Mouse (Mus musculus): ENCODE results near the gene Hist1h2ae. TPM values are rescaled to one million over a fixed set of nuclear protein-coding genes. Genes with fewer than 3 reads are reported as not detected.
"Not testable (repeated sequence)": the region's sequence is repeated elsewhere in the genome, so short reads cannot be mapped to it uniquely, and the experiment has no call there.

The Hist1h2ae gene
- total and polyA plus RNA-seq, 2 experiments from 2014 or later: 5.9 to 98.8 TPM

- no peak overlapping the region for H3K27ac ChIP-seq (ENCODE audit: low read depth, low read length)
- WGBS: 81% methylated on average over 3 of the region's 3 CpGs
- H3K4me3 ChIP-seq (ENCODE audit: low read depth, low read length): no peak overlapping the region
- DNase-seq (ENCODE audit: low spot score) (no peak), ATAC-seq (ENCODE audit: low FRiP score) (no peak)
- TF ChIP-seq CTCF (IDR thresholded peaks at IDR 0.05): no peak
- no peak overlapping the region for H3K9ac ChIP-seq (replicated peaks; ENCODE audit: low read length, poor library complexity, severe bottlenecking)
- H3K4me2 ChIP-seq (ENCODE audit: low read depth, low read length, poor library complexity, severe bottlenecking): no peak overlapping the region
- H3K9me3 ChIP-seq (ENCODE audit: low read length): no peaks in the 10 kb centered on the region
- H3K36me3 ChIP-seq (ENCODE audit: insufficient read depth, low read length): no peaks in the 10 kb centered on the region
- H3K27me3 ChIP-seq (ENCODE audit: insufficient read depth, low read length): no peaks in the 10 kb centered on the region
- H3K4me1 ChIP-seq (ENCODE audit: insufficient read depth, low read length): no peaks in the 10 kb centered on the region
These were observed 29.5 kb downstream of the Hist1h2ae start for GRCm38 (mm10) chr13:23541497-23541896.

GRCm38 (mm10) chr13:23539821-23540220 lies 31.2 kb downstream of the Hist1h2ae start:
- H3K4me1 ChIP-seq (ENCODE audit: insufficient read depth, low read length); H3K27me3 ChIP-seq (ENCODE audit: insufficient read depth, low read length); H3K36me3 ChIP-seq (ENCODE audit: insufficient read depth, low read length); H3K27ac ChIP-seq (ENCODE audit: low read depth, low read length); H3K9me3 ChIP-seq (ENCODE audit: low read length); DNase-seq (ENCODE audit: low spot score); ATAC-seq (ENCODE audit: low FRiP score); H3K4me2 ChIP-seq (ENCODE audit: low read depth, low read length, poor library complexity, severe bottlenecking); H3K4me3 ChIP-seq (ENCODE audit: low read depth, low read length); H3K9ac ChIP-seq (replicated peaks; ENCODE audit: low read length, poor library complexity, severe bottlenecking): not testable (repeated sequence)
- 71% methylated on average over 1 of the region's 1 CpGs for WGBS

- 83% methylated on average over 5 of the region's 5 CpGs for WGBS
- H3K4me3 ChIP-seq (ENCODE audit: low read depth, low read length): no peak overlapping the region
- no peak overlapping the region for H3K9ac ChIP-seq (replicated peaks; ENCODE audit: low read length, poor library complexity, severe bottlenecking)
- ATAC-seq (ENCODE audit: low FRiP score) (no peak), DNase-seq (ENCODE audit: low spot score) (no peak)
- no peaks in the 10 kb centered on the region for H3K9me3 ChIP-seq (ENCODE audit: low read length)
- H3K4me2 ChIP-seq (ENCODE audit: low read depth, low read length, poor library complexity, severe bottlenecking): no peak overlapping the region
- H3K27ac ChIP-seq (ENCODE audit: low read depth, low read length): no peak overlapping the region
- no peak for TF ChIP-seq CTCF (IDR thresholded peaks at IDR 0.05)
- no peaks in the 10 kb centered on the region for H3K27me3 ChIP-seq (ENCODE audit: insufficient read depth, low read length)
- H3K36me3 ChIP-seq (ENCODE audit: insufficient read depth, low read length): no peaks in the 10 kb centered on the region
- H3K4me1 ChIP-seq (ENCODE audit: insufficient read depth, low read length): peaks cover 6% of the 10 kb centered on the region
These were observed 32.8 kb downstream of the Hist1h2ae start for GRCm38 (mm10) chr13:23538249-23538648.

GRCm38 (mm10) chr13:23537006-23537710 lies 33.9 kb downstream of the Hist1h2ae start:
- no peaks in the 10 kb centered on the region for H3K27me3 ChIP-seq (ENCODE audit: insufficient read depth, low read length)
- H3K27ac ChIP-seq (ENCODE audit: low read depth, low read length): no peak overlapping the region
- no peak for TF ChIP-seq CTCF (IDR thresholded peaks at IDR 0.05)
- no peak overlapping the region for H3K4me2 ChIP-seq (ENCODE audit: low read depth, low read length, poor library complexity, severe bottlenecking)
- H3K9ac ChIP-seq (replicated peaks; ENCODE audit: low read length, poor library complexity, severe bottlenecking): no peak overlapping the region
- peaks cover 9% of the 10 kb centered on the region for H3K4me1 ChIP-seq (ENCODE audit: insufficient read depth, low read length)
- no peaks in the 10 kb centered on the region for H3K36me3 ChIP-seq (ENCODE audit: insufficient read depth, low read length)
- WGBS: 83% methylated on average over 3 of the region's 3 CpGs
- no peak for DNase-seq (ENCODE audit: low spot score)
- ATAC-seq (ENCODE audit: low FRiP score): no peak
- H3K9me3 ChIP-seq (ENCODE audit: low read length): no peaks in the 10 kb centered on the region
- H3K4me3 ChIP-seq (ENCODE audit: low read depth, low read length): no peak overlapping the region

DNA sequence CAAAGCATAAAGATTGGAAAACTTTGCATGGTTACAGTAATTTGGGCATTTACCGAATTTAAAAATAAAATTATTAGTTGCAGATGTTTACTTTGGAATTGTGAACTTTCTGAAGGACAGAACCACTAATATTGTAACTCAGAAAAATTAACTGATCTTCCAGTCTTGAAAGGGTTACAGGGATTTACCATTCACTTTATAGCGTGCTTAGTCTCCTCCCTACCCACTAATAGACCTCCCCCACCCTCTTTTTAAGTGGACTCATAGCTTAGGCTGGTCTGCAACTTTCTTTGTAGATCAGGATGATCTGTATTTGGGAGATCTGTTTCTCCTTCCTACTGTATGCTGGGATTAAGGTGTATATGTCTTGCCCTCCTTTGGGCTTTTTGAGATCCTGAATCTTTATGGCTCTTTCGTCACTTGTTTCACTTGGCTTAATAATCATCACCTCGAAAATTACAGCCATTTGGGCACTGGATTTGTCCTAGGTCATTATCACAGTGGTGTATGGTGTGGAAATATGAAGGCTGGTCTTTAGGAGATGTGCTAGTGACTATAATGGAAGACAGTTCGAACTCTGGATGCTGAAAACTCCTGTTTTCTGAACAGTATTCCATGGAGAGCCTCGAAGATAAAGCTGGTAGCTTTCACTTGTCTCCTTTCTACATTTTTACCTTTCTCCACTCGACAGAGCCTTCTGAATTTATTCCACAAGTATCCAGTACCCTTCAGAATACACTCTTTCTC lies 34.8 kb downstream of the Hist1h2ae start:
- DNase-seq (ENCODE audit: low spot score) (no peak), ATAC-seq (ENCODE audit: low FRiP score) (no peak)
- Histone ChIP-seq H3K36me3 (ENCODE audit: insufficient read depth, low read length) (no peaks in the 10 kb centered on the region), H3K27ac (ENCODE audit: low read depth, low read length) (no peak overlapping the region), H3K4me1 (ENCODE audit: insufficient read depth, low read length) (peaks cover 10% of the 10 kb centered on the region), H3K9ac (replicated peaks; ENCODE audit: low read length, poor library complexity, severe bottlenecking) (no peak overlapping the region), H3K4me3 (ENCODE audit: low read depth, low read length) (no peak overlapping the region), H3K4me2 (ENCODE audit: low read depth, low read length, poor library complexity, severe bottlenecking) (no peak overlapping the region), H3K9me3 (ENCODE audit: low read length) (no peaks in the 10 kb centered on the region), H3K27me3 (ENCODE audit: insufficient read depth, low read length) (no peaks in the 10 kb centered on the region)
- no peak for TF ChIP-seq CTCF (IDR thresholded peaks at IDR 0.05)
- WGBS: 20% methylated on average over 7 of the region's 7 CpGs

DNA sequence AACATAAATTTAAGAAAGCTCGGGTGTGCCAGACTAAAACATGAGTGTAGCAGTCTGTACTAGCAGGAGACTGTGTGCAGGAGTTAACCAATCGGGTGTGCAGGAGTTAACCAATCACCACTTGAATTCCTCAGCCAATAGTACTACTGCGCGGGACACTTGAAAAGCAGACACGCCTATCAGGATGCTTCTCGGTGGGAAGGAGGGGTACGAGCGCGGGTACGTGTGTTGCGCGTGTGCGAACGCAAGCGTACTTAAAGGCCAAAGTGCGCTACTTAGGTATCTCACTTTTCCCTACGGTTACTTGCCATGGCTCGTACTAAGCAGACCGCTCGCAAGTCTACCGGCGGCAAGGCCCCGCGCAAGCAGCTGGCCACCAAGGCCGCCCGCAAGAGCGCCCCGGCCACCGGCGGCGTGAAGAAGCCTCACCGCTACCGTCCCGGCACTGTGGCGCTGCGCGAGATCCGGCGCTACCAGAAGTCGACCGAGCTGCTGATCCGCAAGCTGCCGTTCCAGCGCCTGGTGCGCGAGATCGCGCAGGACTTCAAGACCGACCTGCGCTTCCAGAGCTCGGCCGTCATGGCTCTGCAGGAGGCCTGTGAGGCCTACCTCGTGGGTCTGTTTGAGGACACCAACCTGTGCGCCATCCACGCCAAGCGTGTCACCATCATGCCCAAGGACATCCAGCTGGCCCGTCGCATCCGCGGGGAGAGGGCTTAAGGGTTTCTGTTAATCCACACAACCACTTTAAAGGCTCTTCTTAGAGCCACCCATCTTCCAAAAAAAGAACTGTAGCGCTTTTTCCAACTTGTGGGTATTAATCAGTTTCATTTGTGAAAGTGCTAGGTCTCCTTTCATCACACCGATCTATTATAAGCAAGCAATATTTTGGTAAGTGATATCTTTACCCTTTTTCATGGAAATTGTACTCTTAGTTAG lies 35.6 kb downstream of the Hist1h2ae start, which contains the start of gene Hist1h3g:
Gene Hist1h3g (plus strand): TSS at position 286 of the 939 bp plus-strand sequence.
- ATAC-seq (ENCODE audit: low FRiP score) (peak; percentile 85), DNase-seq (ENCODE audit: low spot score) (peak; percentile 97)

More for the DNA sequence above, 35.6 kb downstream of the Hist1h2ae start, which contains the start of gene Hist1h3g:
- not testable (repeated sequence) for H3K27ac ChIP-seq (ENCODE audit: low read depth, low read length); H3K9me3 ChIP-seq (ENCODE audit: low read length); H3K36me3 ChIP-seq (ENCODE audit: insufficient read depth, low read length); H3K27me3 ChIP-seq (ENCODE audit: insufficient read depth, low read length); H3K9ac ChIP-seq (replicated peaks; ENCODE audit: low read length, poor library complexity, severe bottlenecking)
- under 1% methylated on average over 48 of the region's 62 CpGs for WGBS
- H3K4me1 ChIP-seq (ENCODE audit: insufficient read depth, low read length): peaks cover 10% of the 10 kb centered on the region
- peak within 1 kb of the TSS; percentile 69 for H3K4me2 ChIP-seq (ENCODE audit: low read depth, low read length, poor library complexity, severe bottlenecking)
- peak within 1 kb of the TSS; percentile 46 for H3K4me3 ChIP-seq (ENCODE audit: low read depth, low read length)
